Mouse (Mus musculus): ENCODE measurements around the gene Uso1.

Gene Uso1

GRCm38 (mm10) chr5:92137239-92138046 lies at the start of gene Uso1:
Gene Uso1 (plus strand): TSS chr5:92137938.
- peak; percentile 96 for DNase-seq (ENCODE audit: low read depth, low spot score)

- DNase-seq (ENCODE audit: low read depth, low spot score): no peak
These were observed 44.3 kb upstream of the Uso1 start for GRCm38 (mm10) chr5:92093263-92094061.

- DNase-seq (ENCODE audit: low read depth, low spot score): no peak
These were observed 43.7 kb upstream of the Uso1 start for GRCm38 (mm10) chr5:92094062-92094415.

- DNase-seq (ENCODE audit: low read depth, low spot score): no peak
These were observed 41.0 kb upstream of the Uso1 start for GRCm38 (mm10) chr5:92096786-92097185.

GRCm38 (mm10) chr5:92097779-92098178 lies 40.0 kb upstream of the Uso1 start:
- no peak for DNase-seq (ENCODE audit: low read depth, low spot score)

GRCm38 (mm10) chr5:92098351-92099109 lies 39.2 kb upstream of the Uso1 start:
- no peak for DNase-seq (ENCODE audit: low read depth, low spot score)

- no peak for DNase-seq (ENCODE audit: low read depth, low spot score)
These were observed 36.1 kb upstream of the Uso1 start for GRCm38 (mm10) chr5:92101601-92102000.

GRCm38 (mm10) chr5:92103062-92103461 lies 34.7 kb upstream of the Uso1 start:
- no peak for DNase-seq (ENCODE audit: low read depth, low spot score)

GRCm38 (mm10) chr5:92103816-92104415 lies 33.8 kb upstream of the Uso1 start:
- DNase-seq (ENCODE audit: low read depth, low spot score): no peak

GRCm38 (mm10) chr5:92106327-92107125 lies 31.2 kb upstream of the Uso1 start:
- DNase-seq (ENCODE audit: low read depth, low spot score): no peak

- no peak for DNase-seq (ENCODE audit: low read depth, low spot score)
These were observed 30.5 kb upstream of the Uso1 start for GRCm38 (mm10) chr5:92107282-92107681.

- DNase-seq (ENCODE audit: low read depth, low spot score): no peak
These were observed 26.9 kb upstream of the Uso1 start for GRCm38 (mm10) chr5:92110818-92111355.

- no peak for DNase-seq (ENCODE audit: low read depth, low spot score)
These were observed 25.6 kb upstream of the Uso1 start for GRCm38 (mm10) chr5:92112175-92112574.

- DNase-seq (ENCODE audit: low read depth, low spot score): peak; percentile 85
These were observed 25.2 kb upstream of the Uso1 start for GRCm38 (mm10) chr5:92112585-92112984.

- DNase-seq (ENCODE audit: low read depth, low spot score): no peak
These were observed 24.3 kb upstream of the Uso1 start for GRCm38 (mm10) chr5:92113484-92113883.

- DNase-seq (ENCODE audit: low read depth, low spot score): no peak
These were observed 23.5 kb upstream of the Uso1 start for GRCm38 (mm10) chr5:92114223-92114622.

- no peak for DNase-seq (ENCODE audit: low read depth, low spot score)
These were observed 22.8 kb upstream of the Uso1 start for GRCm38 (mm10) chr5:92114939-92115338.

- DNase-seq (ENCODE audit: low read depth, low spot score): no peak
These were observed 19.8 kb upstream of the Uso1 start for GRCm38 (mm10) chr5:92117823-92118403.

- DNase-seq (ENCODE audit: low read depth, low spot score): no peak
These were observed 16.1 kb upstream of the Uso1 start for GRCm38 (mm10) chr5:92121636-92122035.

- no peak for DNase-seq (ENCODE audit: low read depth, low spot score)
These were observed 12.3 kb upstream of the Uso1 start for GRCm38 (mm10) chr5:92125446-92125845.
